Mouse (Mus musculus) cerebellum, adult 18-20 months (tissue): ENCODE results near the gene Agl.

Experiments
- DNase-seq, 2 experiments: peaks; one replicate each; pipeline ENCODE4 v3.0.0; 2021

Gene Agl

DNA sequence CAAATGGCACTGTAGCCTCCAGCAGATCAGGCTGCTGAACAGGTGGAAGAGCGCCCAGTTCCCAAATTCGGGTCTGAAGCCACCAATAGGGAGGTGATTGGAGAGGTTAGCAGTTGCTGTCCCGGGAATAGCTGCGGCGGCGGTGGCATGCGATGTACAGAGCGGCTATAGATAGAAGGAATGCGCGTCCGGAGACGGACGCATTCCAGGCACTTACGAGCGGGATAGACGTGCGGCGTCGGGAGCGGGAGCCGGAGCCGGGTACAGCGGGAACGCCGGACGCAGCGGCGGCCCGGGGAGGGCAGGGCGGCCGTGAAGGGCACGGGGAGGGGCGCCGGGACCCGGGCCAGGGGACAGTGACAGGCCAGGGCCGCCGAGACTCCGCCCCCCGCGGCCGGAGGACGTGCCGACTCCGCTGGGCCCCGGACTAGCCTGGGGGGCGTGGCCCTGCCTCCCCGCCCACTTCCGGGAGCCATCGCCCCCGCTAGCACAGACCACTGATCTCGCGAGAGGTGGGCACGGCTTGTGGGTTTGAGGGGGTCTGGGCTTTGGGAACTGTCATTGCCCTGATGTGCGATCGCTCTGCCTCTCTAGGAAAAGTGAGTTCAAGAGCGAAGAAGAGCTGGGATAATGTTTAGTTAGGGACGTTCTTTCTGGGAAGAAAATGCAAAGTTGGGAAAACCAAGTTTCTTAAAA lies at the start of gene Agl:
Gene Agl (minus strand): TSS at position 356 of the 696 bp plus-strand sequence.
- peak; percentile 83 to 88 for DNase-seq

DNA sequence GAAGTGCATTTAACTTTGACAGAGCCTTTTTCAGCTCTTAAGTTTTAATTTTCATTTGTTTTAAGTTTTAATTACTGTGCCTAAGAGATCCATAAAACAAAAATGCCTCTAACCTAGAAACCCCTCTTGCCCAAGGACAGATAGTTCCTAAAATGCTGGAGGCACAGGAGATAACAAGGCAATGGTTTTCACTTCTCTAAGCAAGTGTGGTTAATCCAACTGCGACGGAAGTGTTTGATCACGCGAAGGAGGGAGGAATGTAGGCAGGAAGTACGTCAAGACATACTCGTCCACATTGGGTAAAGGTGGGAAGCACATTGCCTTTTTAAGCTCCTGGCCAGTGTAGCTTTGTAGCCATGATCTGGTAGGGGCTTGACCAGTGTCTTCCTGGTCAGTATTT lies 49.6 kb upstream of the Agl start:
- no peak for DNase-seq

DNA sequence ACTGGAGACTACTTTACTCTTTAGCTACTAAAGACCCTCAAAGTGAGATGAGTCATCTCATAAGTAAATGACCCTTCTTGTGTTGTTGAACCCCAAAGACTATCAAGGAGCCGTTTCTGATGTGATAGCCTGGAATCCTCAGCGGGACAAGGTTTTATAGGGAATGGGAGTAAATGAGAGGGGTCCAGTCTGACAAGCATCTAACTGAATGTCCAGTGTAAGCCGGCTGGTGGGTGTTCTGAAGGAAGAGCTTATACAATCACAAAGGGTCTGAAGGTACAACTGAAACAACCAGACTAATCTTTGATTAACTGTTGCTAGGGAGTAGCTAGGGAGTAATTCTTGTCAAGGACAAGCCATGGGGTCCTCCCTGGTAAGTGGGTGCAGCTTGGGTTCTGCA lies 44.5 kb upstream of the Agl start:
- DNase-seq = no peak

DNA sequence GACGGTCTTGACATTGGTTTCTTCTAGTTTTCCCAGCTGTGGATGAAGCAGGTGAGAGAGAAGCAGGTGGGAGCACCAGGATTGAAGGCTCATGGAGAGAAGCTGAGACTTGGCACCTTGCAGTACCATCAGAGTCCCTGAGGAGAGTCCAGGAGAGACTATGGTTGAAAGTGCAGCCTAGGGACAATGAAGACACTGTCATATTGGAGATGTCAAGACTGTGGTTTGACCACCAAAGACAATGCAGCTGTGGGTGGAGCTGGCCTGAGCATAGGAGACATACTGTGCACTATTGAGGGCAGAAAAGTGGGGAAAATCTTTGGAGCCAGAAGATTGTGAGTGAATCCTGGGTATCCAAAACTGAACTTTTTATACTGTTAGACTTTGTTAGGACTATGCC lies 42.4 kb upstream of the Agl start:
- DNase-seq = no peak

DNA sequence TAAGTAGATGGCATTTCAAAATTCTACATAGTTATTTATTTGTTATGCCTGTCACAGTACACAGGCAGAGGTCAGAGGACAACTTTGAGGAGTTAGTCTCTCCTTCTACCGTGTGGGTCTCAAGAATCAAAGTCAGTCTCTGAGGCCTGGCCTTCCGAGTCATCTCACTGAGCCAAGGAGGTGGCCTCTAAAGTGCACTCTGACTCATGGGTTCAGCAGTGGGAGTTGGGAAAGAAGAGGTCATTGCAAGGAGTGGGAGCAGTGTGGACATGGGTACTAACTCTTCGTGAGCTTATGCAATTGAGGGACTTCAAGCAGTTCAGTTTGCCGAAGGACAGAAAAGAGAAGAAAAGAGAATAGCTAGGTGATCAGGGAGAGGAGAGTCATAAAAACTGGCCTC lies 41.0 kb upstream of the Agl start:
- no peak for DNase-seq

DNA sequence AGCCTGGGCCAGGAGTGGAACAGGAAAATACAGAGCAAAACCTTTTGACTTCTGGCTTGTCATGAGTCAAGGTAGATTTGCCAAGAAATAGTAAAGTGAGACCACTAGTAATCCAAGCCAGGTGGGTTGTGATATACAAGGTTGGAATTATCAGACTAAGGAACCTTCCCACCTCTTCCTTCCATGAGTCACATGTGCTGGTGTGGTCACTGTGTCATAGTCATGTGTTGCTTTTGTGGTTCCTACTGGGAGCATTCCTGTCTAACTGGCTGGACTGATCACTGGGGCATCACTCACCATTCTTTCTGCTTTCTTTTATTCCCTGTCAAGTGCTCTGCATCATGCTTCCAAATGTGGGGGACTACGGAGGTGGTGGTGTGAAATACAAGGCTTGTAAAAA lies 40.1 kb upstream of the Agl start:
- DNase-seq = no peak

DNA sequence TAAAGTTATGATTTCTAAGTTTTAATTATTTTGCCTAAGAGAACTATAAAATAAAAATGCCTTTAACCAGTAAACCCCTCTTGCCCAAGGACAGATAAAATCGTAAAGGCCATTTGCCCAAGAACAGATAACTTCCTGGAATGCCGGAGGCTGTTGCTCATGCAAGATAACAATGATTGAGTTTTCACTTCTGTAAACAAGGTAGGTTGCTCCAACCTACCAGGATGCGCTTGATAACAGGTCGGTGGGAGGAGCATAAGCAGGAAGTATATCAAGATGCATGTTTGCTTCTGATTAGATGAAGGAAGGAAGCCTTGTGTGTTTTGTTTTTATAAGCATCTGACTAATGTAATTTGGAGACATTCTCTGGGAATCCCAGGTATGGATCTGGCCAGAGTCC lies 38.1 kb upstream of the Agl start:
- DNase-seq = no peak

DNA sequence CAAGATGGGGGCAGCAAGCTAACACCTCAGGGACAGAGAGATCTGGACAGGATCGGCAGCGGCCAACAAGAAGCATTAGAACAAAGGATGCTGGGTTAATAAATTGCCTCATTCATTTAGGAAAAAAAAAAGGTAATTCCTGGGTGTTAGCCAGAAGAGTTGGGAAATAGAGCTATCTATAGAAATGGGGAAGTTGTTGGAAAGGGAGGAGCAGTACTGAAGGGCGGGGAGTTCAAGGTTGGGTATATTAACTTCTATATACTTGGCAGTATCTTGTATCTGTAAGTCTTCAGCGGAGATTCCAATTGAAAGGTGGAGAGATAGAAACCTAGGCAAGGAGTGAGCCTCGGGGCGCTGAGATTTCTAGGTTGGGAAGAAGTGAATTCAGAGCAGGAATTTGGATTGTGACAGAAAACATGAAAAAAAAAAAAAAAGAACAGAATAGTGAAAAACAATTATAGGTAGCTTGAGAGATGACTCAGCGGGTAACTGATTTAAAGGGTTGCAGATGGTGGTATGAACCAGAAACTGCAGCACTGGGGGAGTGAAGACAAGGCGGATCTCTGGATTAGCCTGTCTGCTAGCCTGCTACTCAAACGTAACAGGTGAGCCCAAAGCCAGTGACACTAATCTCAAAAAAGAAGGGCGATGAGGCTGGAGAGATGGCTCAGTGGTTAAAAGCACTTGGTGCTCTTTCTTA lies 37.1 kb upstream of the Agl start:
- no peak for DNase-seq

DNA sequence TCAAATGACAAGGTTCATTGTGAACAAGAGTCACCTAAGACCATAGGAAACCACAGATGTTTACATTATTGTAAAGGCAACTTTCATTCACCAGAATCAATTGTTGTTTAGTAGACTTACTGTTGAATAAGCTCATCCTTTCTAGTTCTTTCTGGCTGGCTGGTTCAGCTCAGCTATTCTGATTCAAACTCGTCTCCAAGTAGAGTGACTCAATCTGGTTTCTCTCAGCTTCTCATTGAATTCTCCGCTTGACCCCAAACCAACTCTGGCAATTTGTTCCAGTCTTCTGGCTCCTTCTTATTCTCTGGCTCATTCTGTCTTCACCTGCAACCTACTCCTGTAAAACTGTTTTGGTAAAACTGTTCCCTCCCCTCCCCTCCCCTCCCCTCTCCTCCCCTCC lies 33.3 kb upstream of the Agl start:
- no peak for DNase-seq

DNA sequence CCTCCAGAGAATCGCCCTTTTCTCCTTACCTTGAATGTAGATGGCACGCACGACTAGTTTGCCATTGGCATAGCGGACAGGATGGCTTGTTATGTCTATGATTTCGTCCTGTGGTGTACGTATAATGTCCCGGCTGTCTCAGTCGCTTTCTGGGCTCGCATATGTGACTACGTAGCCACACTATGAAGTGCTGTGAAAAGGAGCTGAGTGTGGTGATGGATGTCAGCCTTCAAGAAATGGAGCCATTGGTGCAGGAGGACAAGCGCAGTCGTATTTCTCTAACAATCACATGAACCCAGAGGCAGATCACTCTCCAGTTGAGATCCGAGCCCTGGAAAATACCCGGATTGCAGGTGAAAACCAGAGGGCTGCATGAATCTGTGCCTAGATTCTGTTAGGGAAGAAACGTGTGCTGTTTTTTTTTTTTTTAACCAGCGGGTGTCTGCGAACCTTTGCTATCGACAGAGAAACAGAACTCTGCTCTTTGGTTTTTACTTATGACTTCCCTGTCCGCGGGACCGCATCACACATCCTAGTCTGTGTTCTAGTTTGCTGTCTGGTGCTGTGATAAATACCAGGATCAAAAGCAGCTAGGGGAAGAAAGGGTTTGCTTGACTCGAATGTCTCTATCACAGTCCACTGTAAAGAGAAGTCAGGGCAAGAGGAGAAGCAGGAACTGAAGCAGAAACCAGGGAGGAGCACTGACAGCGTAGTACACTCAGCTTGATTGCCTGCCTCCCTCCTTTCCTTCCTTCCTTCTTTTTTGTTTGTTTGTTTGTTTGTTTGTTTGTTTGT lies 28.9 kb upstream of the Agl start:
- DNase-seq = no peak

DNA sequence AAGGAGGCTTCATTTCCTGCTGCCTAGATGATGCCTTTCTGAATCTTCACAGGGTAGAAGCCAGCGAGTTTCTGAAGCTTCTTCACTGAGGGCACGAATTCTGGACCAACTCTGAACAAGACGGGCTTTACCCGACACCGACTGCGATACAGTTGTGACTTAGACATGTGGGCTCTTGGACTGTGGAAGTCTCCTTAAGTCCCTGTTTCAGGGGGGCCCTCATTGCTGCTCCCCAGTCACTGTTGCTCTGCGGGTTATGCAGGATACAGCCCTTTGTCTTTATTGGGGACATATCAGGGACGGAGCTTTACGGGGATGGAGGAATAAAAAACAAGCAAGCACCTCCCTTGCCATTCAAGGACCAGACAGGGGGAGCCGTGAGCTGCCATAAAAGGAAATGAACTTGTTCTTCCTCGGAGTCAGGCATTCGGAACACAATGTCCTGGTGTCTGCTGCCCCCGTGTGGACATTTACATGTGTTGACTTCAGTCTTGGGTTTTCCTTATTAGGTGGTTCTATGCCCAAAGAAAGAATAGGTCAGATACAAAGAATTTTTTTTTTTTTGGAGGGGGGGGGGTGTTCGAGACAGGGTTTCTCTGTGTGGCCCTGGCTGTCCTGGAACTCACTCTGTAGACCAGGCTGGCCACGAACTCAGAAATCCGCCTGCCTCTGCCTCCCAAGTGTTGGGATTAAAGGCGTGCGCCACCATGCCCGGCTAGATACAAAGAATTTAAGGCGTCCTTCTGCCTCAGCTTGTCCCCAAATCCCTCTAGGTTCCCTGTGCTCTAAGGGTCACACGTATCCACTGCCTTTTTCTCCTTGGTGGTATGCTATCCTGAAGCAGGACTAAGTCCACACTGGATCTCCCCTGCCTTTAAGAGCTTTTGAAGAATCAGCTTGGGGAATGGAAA lies 28.1 kb upstream of the Agl start:
- peak; percentile 80 to 86 for DNase-seq

DNA sequence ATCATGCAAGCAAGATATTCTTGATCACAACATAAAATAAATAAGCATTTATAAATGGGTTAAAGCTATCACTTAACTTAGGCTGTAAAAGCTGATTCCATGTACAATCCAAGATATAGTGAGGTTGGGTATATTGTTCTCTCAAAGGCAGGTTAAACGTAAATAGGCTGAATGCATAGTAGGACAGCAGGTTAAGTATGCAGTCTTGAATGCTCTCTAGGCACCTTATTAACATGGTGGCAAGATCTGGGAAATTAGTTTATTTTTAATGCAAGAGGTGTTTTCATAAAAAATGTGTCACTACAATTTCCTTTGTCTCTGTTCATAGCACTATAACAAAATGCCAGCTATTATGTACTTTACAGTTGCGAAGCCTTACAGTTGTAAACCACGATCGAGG lies 27.4 kb upstream of the Agl start:
- no peak for DNase-seq

DNA sequence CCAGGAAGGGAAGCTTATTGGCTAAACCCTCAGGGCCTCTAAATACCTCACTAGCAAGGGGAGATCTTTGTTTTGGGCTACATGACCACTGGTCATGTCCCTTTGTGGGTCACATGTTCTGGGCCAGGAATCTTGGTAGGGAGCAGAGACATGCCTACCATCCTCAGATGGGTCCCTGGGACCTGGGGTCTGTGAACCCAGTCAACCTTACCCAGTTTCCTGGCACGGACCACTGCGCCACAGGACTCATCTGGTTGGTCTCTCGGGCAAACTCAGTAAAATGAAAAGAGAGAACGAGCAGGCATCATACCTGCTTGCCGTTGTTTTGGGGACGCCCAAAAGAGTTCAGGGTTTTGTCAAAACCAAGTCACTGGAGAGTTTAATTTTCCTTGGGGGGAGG lies 26.3 kb upstream of the Agl start:
- DNase-seq = no peak

DNA sequence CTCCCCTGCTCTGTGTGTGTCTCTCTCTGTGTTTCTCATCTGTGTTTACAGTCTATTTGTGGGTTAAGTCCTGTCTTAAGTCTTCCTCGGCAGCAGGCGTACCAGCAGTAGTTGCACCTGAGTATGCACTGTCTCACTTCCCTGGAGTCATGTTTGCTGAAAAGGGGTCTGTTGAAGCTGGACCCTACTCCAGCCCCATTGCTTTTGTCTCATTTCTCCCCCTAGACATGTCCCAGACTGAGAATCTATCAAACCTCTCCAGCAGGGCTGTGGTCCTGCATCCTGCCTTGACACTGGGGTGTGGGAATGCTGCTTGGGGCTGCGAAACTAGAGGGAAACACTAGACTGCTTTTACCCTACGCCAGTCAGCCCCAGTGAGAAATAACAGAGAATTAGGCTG lies 25.5 kb upstream of the Agl start:
- DNase-seq = no peak

DNA sequence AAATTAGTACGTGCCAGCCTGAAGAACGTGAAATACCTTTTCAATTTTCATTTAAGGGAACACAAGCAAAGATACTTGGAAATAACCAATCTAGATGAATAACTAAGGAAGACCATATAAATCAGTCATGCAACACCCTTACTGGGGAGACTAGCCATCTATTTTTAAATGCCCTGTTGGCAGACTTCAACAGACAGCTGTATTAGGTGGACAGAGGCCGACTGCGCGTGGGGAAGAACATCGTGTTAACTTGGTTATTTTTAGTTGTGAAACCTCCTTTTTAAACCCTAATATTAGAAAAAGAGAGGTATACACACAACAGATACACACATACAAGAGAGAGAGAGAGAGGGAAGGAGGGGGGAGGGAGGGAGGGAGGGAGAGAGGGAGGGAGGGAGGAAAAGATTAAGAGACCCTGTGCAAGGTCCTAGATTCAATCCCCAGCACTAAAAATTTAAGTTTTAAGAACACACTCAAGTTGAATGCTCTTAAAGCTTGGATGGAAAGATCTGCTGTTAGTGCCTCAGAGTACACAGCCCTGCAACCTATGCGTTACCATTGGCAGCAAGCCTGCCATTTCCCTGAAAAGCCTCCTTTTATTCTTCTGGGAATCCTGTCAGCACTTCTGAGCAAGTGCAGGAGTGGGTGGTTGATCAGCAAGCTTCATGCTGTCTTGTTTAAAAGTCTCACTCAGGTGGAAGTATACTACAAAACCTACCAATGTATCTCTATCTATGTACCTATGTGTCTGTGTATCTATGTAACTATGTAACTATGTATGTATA lies 24.8 kb upstream of the Agl start:
- DNase-seq = no peak

DNA sequence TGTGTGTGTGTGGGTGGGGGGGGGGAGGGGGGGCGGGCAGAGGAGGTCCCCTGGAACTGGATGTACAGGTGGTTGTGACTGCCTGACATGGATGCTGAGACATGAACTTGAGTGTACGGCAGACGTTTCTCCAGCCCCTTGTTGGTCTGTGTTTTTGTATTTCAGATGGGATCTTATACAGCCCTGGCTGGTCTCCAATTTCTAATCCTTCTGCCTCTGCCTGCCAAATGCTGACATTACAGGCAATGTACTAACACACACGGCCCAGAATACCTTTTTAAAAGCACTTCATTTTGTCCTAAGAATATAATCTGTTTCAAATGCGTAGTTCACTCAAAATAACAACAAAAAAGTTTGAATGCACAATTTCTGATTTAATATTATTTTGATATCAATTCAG lies 23.4 kb upstream of the Agl start:
- DNase-seq = no peak

DNA sequence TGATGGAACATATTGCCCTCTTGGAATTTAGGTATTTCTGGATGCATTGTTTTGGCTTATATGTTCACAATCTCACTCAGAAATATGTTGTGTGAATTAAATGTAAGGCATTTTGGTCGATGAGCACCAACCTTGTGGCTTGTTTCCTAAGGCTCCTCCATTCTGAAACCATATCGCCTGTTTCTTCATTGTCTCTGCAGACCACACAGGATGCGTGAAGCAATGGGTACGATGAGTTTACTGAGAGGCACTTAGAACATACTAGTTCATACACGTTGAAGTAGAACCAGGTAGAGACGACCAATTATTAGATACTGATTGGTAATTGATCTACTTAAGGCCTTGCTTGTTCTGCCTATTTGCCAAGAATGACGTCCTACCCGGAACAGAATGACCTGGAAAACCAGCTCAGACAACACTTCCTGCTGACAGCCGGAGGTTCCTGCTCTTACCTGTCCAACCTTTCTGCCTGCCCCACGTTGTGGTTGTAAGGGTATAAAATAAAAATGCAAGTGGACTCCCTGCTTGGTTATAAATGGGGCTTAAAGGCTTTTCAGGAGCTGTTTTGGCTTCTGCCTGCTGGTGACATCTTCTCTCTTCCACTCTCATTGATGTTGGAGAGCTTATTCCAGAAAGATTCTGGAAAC lies 21.4 kb upstream of the Agl start:
- no peak for DNase-seq

DNA sequence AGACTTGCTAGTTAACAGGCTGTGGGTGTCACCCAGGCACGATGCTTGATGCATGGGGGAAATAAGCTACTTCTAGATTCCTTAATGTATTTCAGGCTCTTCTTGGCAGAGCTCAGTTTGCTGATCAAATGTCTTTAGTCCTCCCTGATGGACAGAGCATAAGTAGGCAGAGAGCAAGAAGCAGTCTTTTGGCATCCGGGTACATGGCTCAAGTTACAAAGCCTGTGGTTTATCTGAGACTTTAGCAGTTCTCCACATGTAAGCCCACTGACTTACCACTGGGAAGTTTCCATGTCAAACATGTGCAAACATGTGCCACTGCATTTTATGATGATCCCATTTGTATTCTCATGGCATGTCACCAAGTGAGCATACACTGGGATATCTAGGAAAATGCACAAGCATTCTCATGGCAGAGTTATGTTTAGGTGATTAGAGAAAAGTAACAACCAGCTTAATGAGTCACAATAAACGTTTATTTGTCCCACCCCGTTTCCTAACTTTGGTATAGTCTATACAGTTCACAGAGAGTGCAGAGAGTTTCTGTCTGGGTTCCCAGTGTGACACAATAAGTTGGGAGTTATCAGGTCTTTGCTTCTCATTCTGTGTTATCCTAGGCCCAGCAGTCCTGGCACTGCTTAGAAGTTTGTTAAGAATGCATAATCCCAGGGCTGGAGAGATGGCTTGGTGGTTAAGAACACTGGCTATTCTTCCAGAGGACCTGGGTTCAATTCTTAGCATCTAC lies 18.7 kb upstream of the Agl start:
- no peak for DNase-seq

DNA sequence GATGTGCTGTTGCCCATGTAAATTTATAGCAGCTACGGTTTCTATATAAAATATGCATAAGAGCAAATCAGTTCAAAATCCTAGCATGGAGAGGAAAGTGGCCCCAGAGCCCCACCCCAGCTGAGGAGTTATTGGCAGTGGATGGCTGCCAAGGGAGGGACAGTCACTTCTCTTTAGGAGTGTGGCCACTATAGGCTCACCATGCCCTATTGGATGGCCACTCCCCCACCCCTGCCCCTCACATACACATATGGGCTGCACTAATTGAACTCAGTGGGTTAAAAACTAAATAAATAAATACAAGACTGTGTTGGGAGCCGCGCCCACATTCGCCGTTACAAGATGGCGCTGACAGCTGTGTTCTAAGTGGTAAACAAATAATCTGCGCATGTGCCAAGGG lies 9.3 kb upstream of the Agl start:
- DNase-seq = no peak

DNA sequence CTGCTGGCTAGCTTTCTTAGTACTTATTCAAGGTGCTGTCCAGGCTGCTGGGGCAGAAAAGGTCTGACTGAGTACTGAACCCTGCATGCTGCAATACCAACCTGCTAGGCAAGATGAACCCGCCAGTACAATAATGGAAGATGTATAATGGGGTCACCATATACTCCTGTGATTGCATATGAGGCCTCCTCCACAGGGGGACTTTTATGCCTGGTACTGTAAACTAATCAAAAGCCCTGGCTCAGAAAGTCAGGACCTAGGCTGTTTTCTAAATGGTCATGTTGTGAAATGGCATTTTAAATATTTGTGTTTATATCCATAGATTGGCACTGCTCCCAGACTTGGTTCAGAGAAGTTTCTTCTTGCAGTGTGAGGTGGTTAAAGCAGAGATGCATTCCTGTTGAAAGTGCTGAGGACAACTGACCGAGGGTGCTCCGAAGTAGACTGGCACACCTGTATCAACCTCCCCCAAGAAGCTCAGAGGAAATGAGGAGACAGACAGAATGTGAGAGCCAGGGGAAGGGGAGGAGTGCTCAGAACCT lies 8.8 kb upstream of the Agl start:
- DNase-seq = no peak

DNA sequence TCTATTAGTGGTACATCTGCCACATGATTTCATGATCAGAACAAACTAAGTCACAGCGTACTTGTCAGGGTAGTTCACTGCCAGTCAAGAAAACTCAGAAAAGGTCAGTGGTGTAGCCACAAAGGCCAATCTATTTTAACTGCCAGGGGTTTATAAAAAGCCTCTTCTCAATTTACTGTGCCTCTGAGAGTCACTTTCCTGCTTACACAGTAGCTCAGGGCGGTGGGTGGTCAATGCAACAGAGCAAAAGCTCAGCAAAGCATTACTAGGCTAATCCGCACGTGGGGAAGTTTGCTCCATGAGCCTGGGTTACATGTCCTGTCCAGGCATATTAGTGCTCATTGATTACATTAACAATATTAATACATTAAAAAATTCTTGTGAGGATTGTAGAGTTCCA lies 8.0 kb upstream of the Agl start:
- no peak for DNase-seq
